Mouse (Mus musculus) ES-Bruce4 (cell line): Measurements from ENCODE around the gene Pck1. TPM values are rescaled to one million over a fixed set of nuclear protein-coding genes. Genes with fewer than 3 reads are reported as not detected.
A peak's percentile ranks its signal among the peaks of the same experiment; 100 is the strongest.

ENCODE experiments used
- H3K27ac ChIP-seq: 2 replicates; pipeline ENCODE4 v1.5.1; 2012; ENCODE audit warnings: low read length, inconsistent platforms; ENCODE audit not compliant: insufficient read depth
- H3K27me3 ChIP-seq: 2 replicates; pipeline ENCODE4 v1.6.1; 2012; ENCODE audit warnings: mild to moderate bottlenecking, low read length, inconsistent platforms; ENCODE audit not compliant: control insufficient read depth, poor library complexity, insufficient read depth, severe bottlenecking
- H3K36me3 ChIP-seq: 2 replicates; pipeline ENCODE4 v1.6.1; 2012; ENCODE audit warnings: inconsistent platforms, mild to moderate bottlenecking, low read length, moderate library complexity; ENCODE audit not compliant: control insufficient read depth, poor library complexity, insufficient read depth, severe bottlenecking
- H3K4me1 ChIP-seq: one replicate; pipeline ENCODE4 v1.8.1; 2011; ENCODE audit warnings: low read length; ENCODE audit not compliant: control insufficient read depth, insufficient read depth
- H3K4me3 ChIP-seq: 2 replicates; pipeline ENCODE4 v1.5.1; 2011; ENCODE audit warnings: low read depth, mild to moderate bottlenecking, low read length
- H3K9ac ChIP-seq: 2 replicates; pipeline ENCODE4 v1.6.1; 2012; ENCODE audit warnings: low read depth, mild to moderate bottlenecking, inconsistent platforms; ENCODE audit not compliant: poor library complexity, severe bottlenecking
- H3K9me3 ChIP-seq: replicated peaks from 2 replicates; pipeline ENCODE4 v1.6.1; 2012; ENCODE audit warnings: mild to moderate bottlenecking, low read length, inconsistent platforms; ENCODE audit not compliant: control insufficient read depth, poor library complexity, insufficient read depth, severe bottlenecking
- CTCF ChIP-seq: IDR thresholded peaks from one replicate; pipeline ENCODE4 v1.8.1; 2011; ENCODE audit warnings: low read depth, low read length
- EP300 ChIP-seq: IDR thresholded peaks from 2 replicates; pipeline ENCODE4 v1.6.1; 2011; ENCODE audit warnings: low read depth, low read length; ENCODE audit not compliant: insufficient read depth
- POLR2A ChIP-seq: IDR thresholded peaks from one replicate; pipeline ENCODE4 v1.8.1; 2011; ENCODE audit warnings: low read length; ENCODE audit not compliant: insufficient read depth
- polyA plus RNA-seq: library from polyadenylated mRNA; stranded (reverse); fragments of >200 nt; gene quantifications from 2 replicates; pipeline ENCODE4 v1.2.4, GENCODE M21; 2011; ENCODE audit warnings: low read depth; ENCODE audit not compliant: missing spikeins, insufficient read depth, insufficient read length

The Pck1 gene
- polyA plus RNA-seq = not detected in 2 replicates

- Histone ChIP-seq H3K27ac (no peak within 1 kb of the TSS), H3K4me3 (no peak within 1 kb of the TSS), H3K4me1 (no peaks in the 10 kb centered on the region), H3K36me3 (no peaks in the 10 kb centered on the region), H3K9me3 (no peaks in the 10 kb centered on the region), H3K27me3 (no peaks in the 10 kb centered on the region), H3K9ac (no peak within 1 kb of the TSS)
- TF ChIP-seq EP300 = no peak
- TF ChIP-seq CTCF = no peak
- TF ChIP-seq POLR2A = no peak
These were observed at the start of gene Pck1 for GRCm38 (mm10) chr2:173152436-173153151. Pck1 (plus strand) TSS chr2:173153048.

GRCm38 (mm10) chr2:173106409-173106808 lies 46.4 kb upstream of the Pck1 start:
- H3K4me3 ChIP-seq = no peak overlapping the region
- TF ChIP-seq CTCF (no peak), POLR2A (no peak)
- H3K27ac ChIP-seq = no peak overlapping the region
- H3K4me1 ChIP-seq = no peaks in the 10 kb centered on the region
- no peak overlapping the region for H3K9ac ChIP-seq
- no peaks in the 10 kb centered on the region for H3K27me3 ChIP-seq
- H3K9me3 ChIP-seq = no peaks in the 10 kb centered on the region
- H3K36me3 ChIP-seq = no peaks in the 10 kb centered on the region

GRCm38 (mm10) chr2:173106889-173107785 lies 45.7 kb upstream of the Pck1 start:
- TF ChIP-seq CTCF (peak; percentile 57), POLR2A (no peak)
- no peaks in the 10 kb centered on the region for H3K4me1 ChIP-seq
- H3K9ac ChIP-seq = no peak overlapping the region

GRCm38 (mm10) chr2:173108509-173109190 lies 44.2 kb upstream of the Pck1 start:
- Histone ChIP-seq H3K9me3 (no peaks in the 10 kb centered on the region), H3K4me1 (no peaks in the 10 kb centered on the region), H3K4me3 (no peak overlapping the region), H3K27ac (no peak overlapping the region), H3K27me3 (no peaks in the 10 kb centered on the region), H3K9ac (no peak overlapping the region), H3K36me3 (no peaks in the 10 kb centered on the region)
- TF ChIP-seq EP300 (no peak), CTCF (no peak), POLR2A (no peak)

More at GRCm38 (mm10) chr2:173106889-173107785, 45.7 kb upstream of the Pck1 start:
- no peak overlapping the region for H3K27ac ChIP-seq
- no peaks in the 10 kb centered on the region for H3K36me3 ChIP-seq
- H3K27me3 ChIP-seq = no peaks in the 10 kb centered on the region
- H3K9me3 ChIP-seq = no peaks in the 10 kb centered on the region
- H3K4me3 ChIP-seq = no peak overlapping the region

GRCm38 (mm10) chr2:173109510-173109909 lies 43.3 kb upstream of the Pck1 start:
- TF ChIP-seq POLR2A (no peak), CTCF (no peak), EP300 (no peak)
- Histone ChIP-seq H3K27ac (no peak overlapping the region), H3K27me3 (no peaks in the 10 kb centered on the region), H3K9ac (no peak overlapping the region), H3K4me3 (no peak overlapping the region), H3K36me3 (no peaks in the 10 kb centered on the region), H3K9me3 (no peaks in the 10 kb centered on the region), H3K4me1 (no peaks in the 10 kb centered on the region)
